Mouse (Mus musculus) thymus, postnatal 36 days (tissue): ENCODE data around the gene Pgghg.

Source experiments
- DNase-seq, 2 experiments: peaks; one replicate each; pipeline ENCODE4 v3.0.0; 2022; ENCODE audit warnings: mixed read lengths in 2 of 2

Gene Pgghg

GRCm38 (mm10) chr7:140923070-140923775 is 18.0 kb upstream of the Pgghg start:
- no peak for DNase-seq

GRCm38 (mm10) chr7:140927181-140927580 is 14.0 kb upstream of the Pgghg start:
- DNase-seq = no peak

GRCm38 (mm10) chr7:140938436-140938835 is 2.8 kb upstream of the Pgghg start:
- peak in 1 of 2 experiments; percentile 22 for DNase-seq

GRCm38 (mm10) chr7:140938896-140939295 is 2.3 kb upstream of the Pgghg start:
- no peak for DNase-seq

DNA sequence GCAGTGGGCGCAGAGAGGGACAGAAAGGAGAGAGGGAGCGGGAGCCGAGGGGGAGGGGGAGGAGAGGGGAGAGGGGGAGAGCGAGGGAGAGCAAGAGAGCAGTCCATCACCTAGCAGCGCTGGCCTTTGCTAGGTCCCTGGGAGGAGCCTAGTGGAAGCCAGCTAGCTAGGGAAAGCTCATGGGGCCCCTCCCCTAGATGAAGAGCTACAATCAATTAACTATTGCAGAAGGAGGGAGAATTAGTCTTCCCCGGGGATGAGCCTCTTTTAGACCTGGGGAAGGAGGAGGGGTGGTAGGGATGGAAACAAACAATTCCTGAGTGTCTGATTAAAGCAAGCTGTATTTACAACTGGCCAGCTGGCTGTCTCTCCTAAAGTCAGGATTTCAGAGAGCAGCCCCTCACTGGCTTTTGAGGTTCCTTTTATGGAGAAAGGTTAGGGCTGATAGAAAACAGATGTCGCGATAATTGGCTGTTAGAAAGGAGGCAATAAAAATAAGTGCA is 1.5 kb upstream of the Pgghg start:
- DNase-seq = no peak

- DNase-seq = no peak
Measured at GRCm38 (mm10) chr7:140942341-140942740, 1.1 kb downstream of the Pgghg start.

DNA sequence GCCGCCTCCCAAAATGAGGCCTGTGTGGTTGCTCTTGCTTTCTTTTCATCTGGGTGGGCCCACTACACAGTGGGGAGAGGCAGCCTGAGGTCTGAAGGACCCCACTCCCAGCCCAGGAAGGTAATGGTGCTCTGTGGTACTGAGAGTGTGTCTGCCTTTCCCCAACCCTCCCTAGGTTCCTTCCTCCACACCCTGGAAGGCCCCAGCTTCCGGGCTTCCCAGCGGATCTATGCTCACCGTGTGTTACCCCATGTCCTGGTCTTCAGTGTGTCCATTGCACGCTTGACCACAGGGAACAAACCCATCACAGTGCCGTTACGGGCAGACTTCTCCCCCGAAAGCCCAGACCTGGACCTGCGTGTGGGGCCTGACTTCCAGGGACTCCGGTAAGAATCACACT is 1.6 kb downstream of the Pgghg start:
- DNase-seq = no peak

DNA sequence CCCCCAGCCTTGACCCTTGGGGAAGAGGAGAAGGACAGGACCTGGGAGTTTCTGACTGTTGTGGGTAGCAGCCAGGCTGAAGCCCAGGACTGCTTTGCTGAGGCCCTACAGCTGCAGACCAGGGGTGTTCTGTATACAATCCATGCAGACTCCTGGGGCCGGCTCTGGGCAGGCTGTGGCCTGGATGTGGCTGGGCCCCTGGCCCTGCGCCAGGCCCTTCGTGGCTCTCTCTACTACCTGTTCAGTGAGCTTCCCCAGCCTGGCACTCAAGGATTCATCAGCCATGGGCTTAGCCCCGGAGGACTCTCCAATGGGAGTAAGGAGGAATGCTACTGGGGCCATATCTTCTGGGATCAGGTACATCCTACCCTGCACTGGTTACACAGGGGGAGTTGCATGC is 2.2 kb downstream of the Pgghg start:
- no peak for DNase-seq

DNA sequence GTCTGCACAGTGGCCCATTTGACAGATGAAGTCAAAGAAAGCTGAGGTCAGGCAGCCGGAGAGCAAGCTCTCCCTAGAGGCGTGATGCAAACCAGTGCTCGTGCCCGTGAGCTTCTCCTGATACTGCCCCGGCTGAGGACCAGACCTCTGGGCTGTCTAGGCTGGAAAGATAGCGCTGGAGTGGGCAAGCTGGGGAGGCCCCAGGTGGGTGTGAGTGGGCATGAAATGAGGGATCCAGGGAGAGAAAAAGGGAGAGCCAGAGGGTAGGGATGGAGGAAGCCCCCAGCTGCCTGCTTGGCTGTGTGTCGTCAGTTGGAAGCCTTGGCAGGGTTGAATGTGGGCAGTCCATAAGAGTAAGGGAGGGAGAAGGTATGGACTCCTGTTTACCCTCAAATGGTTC is 3.0 kb downstream of the Pgghg start:
- DNase-seq = no peak

GRCm38 (mm10) chr7:140945247-140945646 is 4.1 kb downstream of the Pgghg start:
- DNase-seq = no peak

- DNase-seq = no peak
Measured at GRCm38 (mm10) chr7:140946311-140946710, 5.1 kb downstream of the Pgghg start.

GRCm38 (mm10) chr7:140946980-140947379 is 5.8 kb downstream of the Pgghg start:
- DNase-seq = no peak

GRCm38 (mm10) chr7:140948161-140948560 is 7.0 kb downstream of the Pgghg start:
- DNase-seq = no peak

DNA sequence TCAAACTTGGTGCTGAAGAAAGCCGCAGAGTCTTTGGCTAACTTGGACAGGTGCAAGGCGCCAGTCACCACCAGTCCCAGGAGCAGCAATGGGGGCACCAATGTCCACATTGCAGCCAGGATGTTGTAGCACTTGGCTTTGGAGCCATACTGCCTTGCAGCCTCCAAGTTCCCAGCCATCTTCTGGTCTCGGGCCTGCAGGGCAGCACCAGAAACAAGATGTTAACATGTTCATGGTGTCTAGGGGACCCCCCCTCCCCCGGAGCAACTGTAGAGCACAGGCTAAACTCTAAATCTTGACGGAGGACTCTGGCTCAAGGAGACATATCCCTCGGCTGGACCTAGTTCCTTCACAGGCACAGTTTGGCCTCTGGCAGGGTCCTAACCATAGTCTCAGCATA is 8.1 kb downstream of the Pgghg start:
- no peak for DNase-seq

GRCm38 (mm10) chr7:140949824-140950530 is 8.8 kb downstream of the Pgghg start, which contains the start of gene Ifitm5:
Gene Ifitm5 (minus strand): TSS chr7:140950291.
- DNase-seq = no peak

GRCm38 (mm10) chr7:140951051-140951450 is 9.9 kb downstream of the Pgghg start:
- DNase-seq = no peak

GRCm38 (mm10) chr7:140951765-140952164 is 10.6 kb downstream of the Pgghg start:
- DNase-seq = no peak

DNA sequence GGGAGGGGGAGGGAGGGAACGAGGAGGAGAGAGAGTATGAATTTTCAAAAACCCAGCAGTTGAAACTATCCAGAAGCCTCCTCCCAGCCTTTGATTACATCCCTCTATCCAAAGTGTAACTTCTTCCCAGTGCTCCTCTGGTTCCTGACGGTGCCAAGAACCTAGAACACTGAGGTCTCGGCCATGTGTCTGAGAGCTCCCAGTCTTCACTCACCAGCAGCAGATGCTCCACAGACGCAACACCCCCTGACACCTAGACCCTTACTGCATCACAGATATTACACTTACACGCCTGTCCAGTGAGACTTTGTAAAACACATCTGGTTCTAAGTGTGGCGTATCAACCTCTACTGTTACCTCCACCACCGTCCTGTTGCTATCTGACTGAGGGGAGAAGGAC is 11.2 kb downstream of the Pgghg start:
- DNase-seq = no peak

GRCm38 (mm10) chr7:140953133-140953532 is 11.9 kb downstream of the Pgghg start:
- no peak for DNase-seq

- no peak for DNase-seq
Measured at GRCm38 (mm10) chr7:140953800-140954732, 12.9 kb downstream of the Pgghg start.

DNA sequence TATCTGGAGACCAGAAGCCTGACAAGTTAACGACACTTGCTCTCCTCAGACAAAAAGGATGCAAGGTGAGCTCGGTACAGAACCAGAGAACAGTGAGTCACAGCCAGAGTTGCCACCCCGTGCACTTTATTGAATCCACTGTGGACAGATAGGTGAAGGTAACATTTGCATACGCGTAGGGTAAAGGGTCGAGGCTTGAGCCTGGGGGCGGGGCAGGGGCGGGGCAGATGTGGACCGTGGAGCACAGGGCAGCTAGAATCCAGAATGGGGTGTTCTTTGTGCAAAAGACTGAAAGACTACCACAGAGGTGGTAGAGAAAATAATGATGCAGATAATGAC is 13.5 kb downstream of the Pgghg start:
- no peak for DNase-seq

- DNase-seq = no peak
Measured at GRCm38 (mm10) chr7:140955342-140955741, 14.2 kb downstream of the Pgghg start.
